Mouse (Mus musculus) small intestine, adult 2 months (tissue): ENCODE results near the gene Fam184a. TPM values are rescaled to one million over a fixed set of nuclear protein-coding genes. Genes with fewer than 3 reads are reported as not detected.

ENCODE experiments used
- H3K27ac ChIP-seq: fragments of 200-500 bp; 2 replicates; pipeline ENCODE4 v1.5.1; 2012; ENCODE audit warnings: low read depth, low read length, control low read depth, inconsistent platforms; ENCODE audit not compliant: insufficient read depth
- H3K27me3 ChIP-seq: fragments of 200-500 bp; 2 replicates; pipeline ENCODE4 v1.6.1; 2012; ENCODE audit warnings: mild to moderate bottlenecking, moderate library complexity, low read length, inconsistent platforms; ENCODE audit not compliant: control insufficient read depth, insufficient read depth
- H3K36me3 ChIP-seq: fragments of 200-500 bp; 2 replicates; pipeline ENCODE4 v1.6.1; 2012; ENCODE audit warnings: mild to moderate bottlenecking, low read length, control low read depth, inconsistent platforms; ENCODE audit not compliant: control insufficient read depth, insufficient read depth
- H3K4me1 ChIP-seq: fragments of 200-500 bp; 2 replicates; pipeline ENCODE4 v1.6.1; 2012; ENCODE audit warnings: low read length, inconsistent platforms, mixed read lengths; ENCODE audit not compliant: control insufficient read depth, insufficient read depth, insufficient read length
- H3K4me3 ChIP-seq: fragments of 200-500 bp; 2 replicates; pipeline ENCODE4 v1.5.1; 2012; ENCODE audit warnings: low read depth, mild to moderate bottlenecking, control low read depth, inconsistent platforms, low read length, moderate library complexity
- CTCF ChIP-seq: fragments of 200-500 bp; IDR thresholded peaks from 2 replicates; pipeline ENCODE4 v1.5.1; 2012; ENCODE audit warnings: low read depth, mild to moderate bottlenecking, control low read depth, inconsistent platforms, low read length, moderate library complexity, mixed read lengths; ENCODE audit not compliant: insufficient replicate concordance, insufficient read length; ENCODE audit errors: extremely low read depth
- POLR2A ChIP-seq: fragments of 200-500 bp; IDR thresholded peaks from 2 replicates; pipeline ENCODE4 v1.6.1; 2012; ENCODE audit warnings: low read depth, mild to moderate bottlenecking, control low read depth, inconsistent platforms, low read length, moderate library complexity
- WGBS: fragments of 180-500 bp; shearing (Covaris S2); methylation state at CpG from one replicate; pipeline ENCODE4 v1.1.7; 2018; 5-methylcytosine and 5-hydroxymethylcytosine counted together
- polyA plus RNA-seq: library from polyadenylated mRNA; depleted of rRNA; stranded (reverse); fragments of >200 nt; gene quantifications from 2 replicates; pipeline ENCODE4 v1.2.3, GENCODE M21; 2012

The Fam184a gene
- polyA plus RNA-seq, 1 experiment, result 0.09 TPM

DNA sequence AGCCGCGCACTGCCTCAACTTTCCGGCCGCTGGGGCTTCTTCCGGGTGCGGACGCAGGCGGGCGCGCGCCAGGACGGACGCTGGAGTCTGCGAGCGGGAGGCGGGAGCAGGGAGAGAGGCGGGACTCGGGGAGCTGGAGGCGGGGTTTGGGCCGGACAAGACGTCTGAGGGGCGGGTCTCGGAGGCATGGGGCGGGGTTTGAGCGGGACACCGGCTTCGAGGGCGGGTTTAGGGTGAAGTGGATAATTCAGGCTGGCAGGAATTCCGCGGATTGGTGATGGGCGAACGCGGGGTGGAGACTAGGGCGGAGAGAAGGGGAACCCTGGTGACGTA is 121.0 kb downstream of the Fam184a start:
- TF ChIP-seq CTCF (peak; percentile 16; the same call in 1 of the 2 replicates), POLR2A (peak; percentile 72)
- WGBS, result under 1% methylated on average over 35 of the region's 35 CpGs
- peak overlapping the region; percentile 80 for H3K4me3 ChIP-seq
- H3K27me3 ChIP-seq, result no peaks in the 10 kb centered on the region
- no peaks in the 10 kb centered on the region for H3K4me1 ChIP-seq
- peak overlapping the region; percentile 72 for H3K27ac ChIP-seq
- H3K36me3 ChIP-seq, result peaks cover 3% of the 10 kb centered on the region; the same call in 1 of the 2 replicates

DNA sequence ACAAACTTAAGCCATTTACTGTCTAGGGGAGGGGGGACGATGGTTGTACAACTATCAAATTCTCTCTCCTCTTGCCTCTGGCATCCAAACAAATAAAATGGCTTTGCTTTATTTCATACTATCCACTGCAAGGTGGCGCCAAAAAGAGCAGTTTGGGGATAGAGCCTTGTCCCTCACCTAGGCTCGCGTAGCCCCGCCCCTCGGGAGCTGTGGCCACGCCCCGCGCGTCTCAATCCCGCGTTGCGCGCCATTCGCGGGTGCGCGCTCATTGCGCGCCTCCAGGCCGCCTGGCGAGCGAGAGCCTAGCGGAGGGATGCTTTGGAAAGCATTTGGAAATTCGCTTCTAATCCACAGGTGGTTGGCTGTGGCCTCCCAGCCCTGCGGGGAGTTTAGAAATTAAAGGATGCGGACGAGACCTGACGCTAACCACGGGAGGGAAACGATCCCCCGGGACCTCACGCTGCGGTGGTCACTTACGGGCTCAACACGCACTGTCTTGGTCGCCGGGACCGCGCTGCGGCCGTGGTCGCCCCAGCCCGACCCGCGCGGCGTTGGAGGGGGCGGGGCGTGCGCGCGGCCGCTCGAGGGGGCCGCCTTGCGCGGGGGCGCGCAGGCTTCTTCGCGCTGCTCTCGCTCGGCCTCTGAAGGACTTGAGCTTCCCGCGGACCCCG is 121.5 kb downstream of the Fam184a start:
- peak overlapping the region; percentile 80 for H3K4me3 ChIP-seq
- peak overlapping the region; percentile 72 for H3K27ac ChIP-seq
- 1% methylated on average over 67 of the region's 67 CpGs for WGBS
- H3K27me3 ChIP-seq, result no peaks in the 10 kb centered on the region
- TF ChIP-seq POLR2A (peak; percentile 47; the same call in 1 of the 2 replicates), CTCF (no peak)
- H3K4me1 ChIP-seq, result no peaks in the 10 kb centered on the region
- H3K36me3 ChIP-seq, result peaks cover 6% of the 10 kb centered on the region

DNA sequence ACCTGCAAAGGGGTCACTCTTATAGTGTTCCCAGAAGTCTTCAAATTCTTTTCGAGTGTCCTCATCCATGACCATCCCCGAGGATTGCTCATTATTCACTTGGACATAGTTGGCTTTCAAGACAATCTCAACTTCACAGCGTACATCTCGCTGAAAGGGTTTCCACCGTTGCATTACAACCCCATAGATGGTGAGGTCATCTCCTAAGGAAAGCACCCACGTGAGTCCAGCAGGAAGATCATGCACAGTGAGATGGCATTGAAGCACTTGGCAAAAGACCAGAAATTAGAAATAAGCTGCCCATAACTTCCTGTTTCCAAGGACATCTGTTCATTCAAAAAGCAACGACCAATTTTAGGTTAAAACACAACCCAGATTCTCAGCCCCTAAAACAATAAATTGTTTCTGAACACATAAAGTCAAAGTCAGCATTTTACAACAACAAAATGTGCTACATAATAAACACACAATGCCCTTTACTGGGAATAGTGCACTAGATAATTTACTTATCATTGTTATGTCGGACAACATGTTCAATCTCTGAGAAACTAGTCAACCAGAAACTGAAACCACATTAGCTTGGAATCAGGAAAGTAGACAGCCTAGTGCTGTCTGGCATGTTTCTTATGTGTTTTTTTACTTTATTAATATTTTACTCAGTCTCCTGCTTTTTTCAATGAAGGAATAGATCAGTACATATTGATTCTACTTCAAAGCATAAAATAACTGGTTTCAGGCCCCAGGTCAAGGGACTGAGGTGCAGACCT is 134.9 kb downstream of the Fam184a start:
- Histone ChIP-seq H3K27ac (peak overlapping the region; percentile 65), H3K4me1 (peaks cover 15% of the 10 kb centered on the region; the same call in 1 of the 2 replicates), H3K36me3 (peaks cover 14% of the 10 kb centered on the region), H3K27me3 (no peaks in the 10 kb centered on the region), H3K4me3 (no peak overlapping the region)
- TF ChIP-seq CTCF (no peak), POLR2A (no peak)
- 46% methylated on average over 8 of the region's 8 CpGs for WGBS

DNA sequence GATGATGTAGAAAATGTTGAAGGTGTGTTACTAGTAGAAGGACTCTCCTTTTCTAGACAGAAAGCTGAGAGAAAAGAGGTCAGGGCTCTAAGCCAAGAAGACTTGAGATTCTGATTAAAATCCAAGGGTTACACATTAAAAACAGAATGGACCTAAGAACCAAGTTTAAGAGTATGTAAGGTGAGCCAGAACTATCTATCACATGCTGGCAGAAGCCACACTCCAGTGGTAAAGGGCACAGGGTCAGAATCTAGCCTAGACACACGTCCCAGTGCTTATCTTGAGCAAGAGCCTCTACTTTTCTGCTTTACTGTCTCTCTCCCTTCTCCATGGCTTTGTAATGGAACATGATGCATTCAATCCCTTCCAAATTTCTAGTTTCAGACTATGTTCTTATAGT is 137.0 kb downstream of the Fam184a start:
- 60% methylated on average over 1 of the region's 1 CpGs for WGBS
- Histone ChIP-seq H3K4me3 (no peak overlapping the region), H3K4me1 (peaks cover 15% of the 10 kb centered on the region; the same call in 1 of the 2 replicates), H3K27me3 (no peaks in the 10 kb centered on the region), H3K36me3 (peaks cover 22% of the 10 kb centered on the region), H3K27ac (no peak overlapping the region)
- no peak for TF ChIP-seq POLR2A
- TF ChIP-seq CTCF, result no peak

DNA sequence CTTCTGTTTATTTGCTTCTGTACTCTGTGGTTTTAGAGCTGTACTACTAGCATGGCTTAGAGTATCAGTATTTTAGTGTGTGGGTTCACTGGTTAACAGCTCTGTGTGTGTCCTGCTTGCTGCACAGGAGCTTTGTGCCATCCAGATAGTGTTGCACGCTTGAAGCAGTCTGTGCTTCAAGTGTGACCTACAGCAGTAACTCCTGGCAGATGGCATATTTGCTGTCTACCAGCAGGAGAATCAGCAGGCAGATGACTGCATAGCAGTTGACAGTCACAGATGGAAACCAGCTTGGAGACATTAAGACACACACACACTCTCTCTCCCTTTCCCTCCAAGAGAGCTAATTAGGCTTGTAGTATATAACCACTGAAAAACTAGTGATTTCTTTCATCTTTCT is 138.8 kb downstream of the Fam184a start:
- Histone ChIP-seq H3K27me3 (no peaks in the 10 kb centered on the region), H3K27ac (no peak overlapping the region), H3K4me3 (no peak overlapping the region), H3K4me1 (peaks cover 13% of the 10 kb centered on the region; the same call in 1 of the 2 replicates), H3K36me3 (peaks cover 26% of the 10 kb centered on the region)
- TF ChIP-seq CTCF, result no peak
- TF ChIP-seq POLR2A, result no peak
- whole genome bisulfite sequencing, result 78% methylated on average over 1 of the region's 1 CpGs

DNA sequence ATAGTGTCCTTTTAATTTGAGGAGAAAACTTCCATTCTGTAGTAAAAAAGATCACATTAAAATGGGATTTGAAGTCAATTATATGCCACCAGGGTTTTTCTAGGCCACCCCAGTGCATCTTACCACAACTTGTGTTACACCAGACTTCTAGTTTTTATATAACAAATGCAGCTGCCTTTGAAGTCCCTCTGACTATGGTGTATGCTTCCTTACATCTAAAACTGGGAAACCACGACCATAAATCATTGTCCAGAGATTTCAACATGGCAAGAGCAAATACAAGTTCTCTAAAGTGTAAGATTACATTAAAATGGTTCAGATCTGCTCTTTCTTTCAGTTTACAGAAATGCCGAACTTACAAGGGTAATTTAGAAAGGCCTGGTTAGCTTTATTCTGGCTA is 142.6 kb downstream of the Fam184a start:
- Histone ChIP-seq H3K4me1 (no peaks in the 10 kb centered on the region), H3K4me3 (no peak overlapping the region), H3K27ac (no peak overlapping the region), H3K27me3 (no peaks in the 10 kb centered on the region), H3K36me3 (peaks cover 38% of the 10 kb centered on the region)
- WGBS, result 53% methylated on average over 2 of the region's 2 CpGs
- no peak for TF ChIP-seq CTCF
- TF ChIP-seq POLR2A, result no peak

DNA sequence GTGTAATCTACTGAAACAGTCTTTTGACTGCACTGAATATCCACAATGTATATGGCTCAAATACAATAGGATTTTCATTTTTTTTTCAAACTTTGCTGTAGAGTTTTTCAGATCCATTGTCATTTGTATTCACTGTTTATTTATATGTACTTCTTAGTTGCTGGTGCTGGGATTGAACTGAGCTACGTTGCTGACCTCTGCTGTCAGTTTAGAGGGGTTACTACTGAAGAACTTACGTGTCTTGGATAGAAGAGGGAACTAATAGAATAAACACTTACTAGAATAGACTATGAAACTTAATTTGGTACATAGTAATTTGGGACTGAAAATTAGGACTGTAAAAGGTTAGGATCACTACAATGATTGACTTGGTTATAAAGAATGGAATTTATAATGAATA is 145.6 kb downstream of the Fam184a start:
- Histone ChIP-seq H3K27ac (no peak overlapping the region), H3K27me3 (no peaks in the 10 kb centered on the region), H3K4me3 (no peak overlapping the region), H3K36me3 (peaks cover 34% of the 10 kb centered on the region), H3K4me1 (no peaks in the 10 kb centered on the region)
- WGBS, result 68% methylated on average over 2 of the region's 2 CpGs
- no peak for TF ChIP-seq CTCF
- TF ChIP-seq POLR2A, result no peak

DNA sequence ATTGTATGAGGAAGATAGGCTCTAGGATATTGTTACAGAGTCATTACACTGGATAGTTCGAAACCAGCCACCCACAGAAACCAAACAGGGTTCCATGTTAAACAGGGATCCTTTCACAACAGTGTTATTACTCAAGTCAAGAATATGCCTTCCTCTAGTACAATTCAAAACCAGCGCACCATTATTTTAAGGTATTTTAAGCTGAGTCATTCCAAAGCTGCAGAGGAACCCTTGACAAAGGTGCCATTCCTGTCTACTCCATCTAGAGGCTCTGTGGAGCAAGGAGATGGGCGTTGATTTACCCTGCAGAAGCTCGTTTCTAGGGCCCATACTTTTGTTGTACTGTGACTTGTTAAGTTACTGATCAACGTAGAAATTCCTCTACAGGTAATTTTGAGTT is 152.1 kb downstream of the Fam184a start:
- Histone ChIP-seq H3K36me3 (peaks cover 9% of the 10 kb centered on the region), H3K4me1 (no peaks in the 10 kb centered on the region), H3K27me3 (no peaks in the 10 kb centered on the region), H3K27ac (no peak overlapping the region), H3K4me3 (no peak overlapping the region)
- TF ChIP-seq POLR2A (no peak), CTCF (no peak)
- WGBS, result 35% methylated on average over 5 of the region's 5 CpGs
